Mouse (Mus musculus) hindbrain, embryonic 12.5 days (tissue): ENCODE measurements around the gene Uvrag. TPM values are rescaled to one million over a fixed set of nuclear protein-coding genes. Genes with fewer than 3 reads are reported as not detected.

Source experiments
- ATAC-seq: fragments of 200-750 bp; cut with Nextera tagmentation; 2 replicates; pipeline ENCODE4 v1.8.0; 2017; ENCODE audit warnings: moderate TSS enrichment; ENCODE audit not compliant: low FRiP score
- H3K27ac ChIP-seq: fragments of 300-500 bp; sonication (generic); 2 replicates; pipeline ENCODE4 v1.5.1; 2016; ENCODE audit warnings: mild to moderate bottlenecking
- H3K27me3 ChIP-seq: fragments of 300-500 bp; sonication (generic); 2 replicates; pipeline ENCODE4 v1.6.1; 2016; ENCODE audit warnings: mild to moderate bottlenecking
- H3K36me3 ChIP-seq: fragments of 300-500 bp; sonication (generic); 2 replicates; pipeline ENCODE4 v1.6.1; 2016; ENCODE audit warnings: mild to moderate bottlenecking
- H3K4me1 ChIP-seq: fragments of 300-500 bp; sonication (generic); 2 replicates; pipeline ENCODE4 v1.6.1; 2016
- H3K4me2 ChIP-seq: fragments of 300-500 bp; sonication (generic); replicated peaks from 2 replicates; pipeline ENCODE4 v1.6.1; 2016; ENCODE audit warnings: mild to moderate bottlenecking
- H3K4me3 ChIP-seq: fragments of 300-500 bp; sonication (generic); 2 replicates; pipeline ENCODE4 v1.5.1; 2016; ENCODE audit warnings: mild to moderate bottlenecking
- H3K9ac ChIP-seq: fragments of 300-500 bp; sonication (generic); 2 replicates; pipeline ENCODE4 v1.6.1; 2016; ENCODE audit warnings: mild to moderate bottlenecking, moderate library complexity
- H3K9me3 ChIP-seq: fragments of 300-500 bp; sonication (generic); replicated peaks from 2 replicates; pipeline ENCODE4 v1.6.1; 2016; ENCODE audit warnings: mild to moderate bottlenecking
- WGBS: fragments of 180-500 bp; shearing (Covaris S2); methylation state at CpG from one replicate; pipeline ENCODE4 v1.1.7; 2016; 5-methylcytosine and 5-hydroxymethylcytosine counted together
- polyA plus RNA-seq: library from polyadenylated mRNA; unstranded; fragments of >200 nt; fragmentation: Nextera tagmentation; extraction: Ambion mirVana; gene quantifications from 2 replicates; pipeline ENCODE4 v1.2.1, GENCODE M21; 2016

Gene Uvrag
- polyA plus RNA-seq, 1 experiment from 2014 or later = 17.7 TPM

- no peak overlapping the region for H3K9ac ChIP-seq
- H3K27ac ChIP-seq = no peak overlapping the region
- H3K27me3 ChIP-seq = no peaks in the 10 kb centered on the region
- H3K36me3 ChIP-seq = no peaks in the 10 kb centered on the region
- H3K4me1 ChIP-seq = peaks cover 2% of the 10 kb centered on the region; the same call in 1 of the 2 replicates
- WGBS = 90% methylated on average over 9 of the region's 9 CpGs
- H3K4me2 ChIP-seq = no peak overlapping the region
- H3K9me3 ChIP-seq = no peaks in the 10 kb centered on the region
- no peak for ATAC-seq
- no peak overlapping the region for H3K4me3 ChIP-seq
These were observed 34.7 kb upstream of the Uvrag start for GRCm38 (mm10) chr7:99175666-99176065.

GRCm38 (mm10) chr7:99175118-99175517 lies 34.2 kb upstream of the Uvrag start:
- no peaks in the 10 kb centered on the region for H3K36me3 ChIP-seq
- H3K4me3 ChIP-seq = no peak overlapping the region
- no peak overlapping the region for H3K27ac ChIP-seq
- no peaks in the 10 kb centered on the region for H3K9me3 ChIP-seq
- H3K4me1 ChIP-seq = no peaks in the 10 kb centered on the region
- H3K4me2 ChIP-seq = no peak overlapping the region
- WGBS = 89% methylated on average over 11 of the region's 11 CpGs
- ATAC-seq = no peak
- H3K27me3 ChIP-seq = no peaks in the 10 kb centered on the region
- no peak overlapping the region for H3K9ac ChIP-seq

GRCm38 (mm10) chr7:99174006-99174405 lies 33.1 kb upstream of the Uvrag start:
- Histone ChIP-seq H3K4me3 (no peak overlapping the region), H3K4me2 (no peak overlapping the region), H3K27me3 (no peaks in the 10 kb centered on the region), H3K9ac (no peak overlapping the region), H3K4me1 (no peaks in the 10 kb centered on the region), H3K9me3 (no peaks in the 10 kb centered on the region), H3K36me3 (no peaks in the 10 kb centered on the region), H3K27ac (no peak overlapping the region)
- 84% methylated on average over 4 of the region's 4 CpGs for whole genome bisulfite sequencing
- no peak for ATAC-seq

- no peak overlapping the region for H3K27ac ChIP-seq
- H3K4me1 ChIP-seq = no peaks in the 10 kb centered on the region
- H3K36me3 ChIP-seq = no peaks in the 10 kb centered on the region
- no peak for ATAC-seq
- no peaks in the 10 kb centered on the region for H3K27me3 ChIP-seq
- H3K9me3 ChIP-seq = no peaks in the 10 kb centered on the region
- no peak overlapping the region for H3K4me3 ChIP-seq
- 95% methylated on average over 6 of the region's 6 CpGs for WGBS
- H3K9ac ChIP-seq = no peak overlapping the region
- no peak overlapping the region for H3K4me2 ChIP-seq
These were observed 32.0 kb upstream of the Uvrag start for GRCm38 (mm10) chr7:99172898-99173297.

GRCm38 (mm10) chr7:99171730-99172463 lies 31.0 kb upstream of the Uvrag start:
- H3K9me3 ChIP-seq = no peaks in the 10 kb centered on the region
- H3K4me1 ChIP-seq = no peaks in the 10 kb centered on the region
- H3K9ac ChIP-seq = no peak overlapping the region
- no peak overlapping the region for H3K4me2 ChIP-seq
- WGBS = 66% methylated on average over 10 of the region's 10 CpGs
- no peaks in the 10 kb centered on the region for H3K27me3 ChIP-seq
- no peak for ATAC-seq
- H3K4me3 ChIP-seq = no peak overlapping the region
- H3K36me3 ChIP-seq = no peaks in the 10 kb centered on the region
- no peak overlapping the region for H3K27ac ChIP-seq

GRCm38 (mm10) chr7:99170519-99170918 lies 29.6 kb upstream of the Uvrag start:
- H3K9ac ChIP-seq = no peak overlapping the region
- no peaks in the 10 kb centered on the region for H3K9me3 ChIP-seq
- no peak overlapping the region for H3K27ac ChIP-seq
- H3K4me2 ChIP-seq = no peak overlapping the region
- H3K27me3 ChIP-seq = no peaks in the 10 kb centered on the region
- no peak overlapping the region for H3K4me3 ChIP-seq
- WGBS = 89% methylated on average over 6 of the region's 6 CpGs
- H3K4me1 ChIP-seq = no peaks in the 10 kb centered on the region
- no peak for ATAC-seq
- H3K36me3 ChIP-seq = no peaks in the 10 kb centered on the region

- Histone ChIP-seq H3K4me1 (no peaks in the 10 kb centered on the region), H3K27me3 (no peaks in the 10 kb centered on the region), H3K27ac (no peak overlapping the region), H3K9me3 (no peaks in the 10 kb centered on the region), H3K4me3 (no peak overlapping the region), H3K36me3 (no peaks in the 10 kb centered on the region), H3K9ac (no peak overlapping the region), H3K4me2 (no peak overlapping the region)
- no peak for ATAC-seq
- 91% methylated on average over 9 of the region's 9 CpGs for WGBS
These were observed 28.9 kb upstream of the Uvrag start for GRCm38 (mm10) chr7:99169717-99170403.

GRCm38 (mm10) chr7:99168756-99169155 lies 27.8 kb upstream of the Uvrag start:
- no peaks in the 10 kb centered on the region for H3K27me3 ChIP-seq
- H3K4me1 ChIP-seq = no peaks in the 10 kb centered on the region
- H3K9ac ChIP-seq = no peak overlapping the region
- no peaks in the 10 kb centered on the region for H3K9me3 ChIP-seq
- ATAC-seq = no peak
- no peak overlapping the region for H3K27ac ChIP-seq
- H3K36me3 ChIP-seq = no peaks in the 10 kb centered on the region
- no peak overlapping the region for H3K4me3 ChIP-seq
- H3K4me2 ChIP-seq = no peak overlapping the region
- 85% methylated on average over 6 of the region's 6 CpGs for WGBS

GRCm38 (mm10) chr7:99167939-99168338 lies 27.0 kb upstream of the Uvrag start:
- no peak overlapping the region for H3K4me2 ChIP-seq
- 64% methylated on average over 5 of the region's 5 CpGs for WGBS
- H3K9ac ChIP-seq = no peak overlapping the region
- H3K27me3 ChIP-seq = no peaks in the 10 kb centered on the region
- no peaks in the 10 kb centered on the region for H3K4me1 ChIP-seq
- H3K36me3 ChIP-seq = no peaks in the 10 kb centered on the region
- no peak overlapping the region for H3K27ac ChIP-seq
- H3K4me3 ChIP-seq = no peak overlapping the region
- no peak for ATAC-seq
- H3K9me3 ChIP-seq = no peaks in the 10 kb centered on the region

GRCm38 (mm10) chr7:99166159-99166558 lies 25.2 kb upstream of the Uvrag start:
- WGBS = 87% methylated on average over 8 of the region's 8 CpGs
- H3K9ac ChIP-seq = no peak overlapping the region
- H3K4me3 ChIP-seq = no peak overlapping the region
- H3K27me3 ChIP-seq = no peaks in the 10 kb centered on the region
- H3K36me3 ChIP-seq = no peaks in the 10 kb centered on the region
- H3K4me1 ChIP-seq = peaks cover 5% of the 10 kb centered on the region
- H3K9me3 ChIP-seq = no peaks in the 10 kb centered on the region
- ATAC-seq = no peak
- H3K4me2 ChIP-seq = no peak overlapping the region
- no peak overlapping the region for H3K27ac ChIP-seq

GRCm38 (mm10) chr7:99164873-99165410 lies 24.0 kb upstream of the Uvrag start:
- Histone ChIP-seq H3K27me3 (no peaks in the 10 kb centered on the region), H3K9me3 (no peaks in the 10 kb centered on the region), H3K4me2 (no peak overlapping the region), H3K4me1 (peaks cover 12% of the 10 kb centered on the region), H3K4me3 (no peak overlapping the region), H3K27ac (no peak overlapping the region), H3K9ac (no peak overlapping the region), H3K36me3 (no peaks in the 10 kb centered on the region)
- ATAC-seq = no peak
- 92% methylated on average over 7 of the region's 7 CpGs for WGBS

- Histone ChIP-seq H3K4me2 (no peak overlapping the region), H3K9ac (no peak overlapping the region), H3K27ac (no peak overlapping the region), H3K4me3 (no peak overlapping the region), H3K9me3 (no peaks in the 10 kb centered on the region), H3K4me1 (peaks cover 12% of the 10 kb centered on the region), H3K36me3 (no peaks in the 10 kb centered on the region), H3K27me3 (no peaks in the 10 kb centered on the region)
- WGBS = 90% methylated on average over 7 of the region's 7 CpGs
- no peak for ATAC-seq
These were observed 21.5 kb upstream of the Uvrag start for GRCm38 (mm10) chr7:99162462-99162861.
